Mouse (Mus musculus): ENCODE results near the gene Rimbp2.

DNA sequence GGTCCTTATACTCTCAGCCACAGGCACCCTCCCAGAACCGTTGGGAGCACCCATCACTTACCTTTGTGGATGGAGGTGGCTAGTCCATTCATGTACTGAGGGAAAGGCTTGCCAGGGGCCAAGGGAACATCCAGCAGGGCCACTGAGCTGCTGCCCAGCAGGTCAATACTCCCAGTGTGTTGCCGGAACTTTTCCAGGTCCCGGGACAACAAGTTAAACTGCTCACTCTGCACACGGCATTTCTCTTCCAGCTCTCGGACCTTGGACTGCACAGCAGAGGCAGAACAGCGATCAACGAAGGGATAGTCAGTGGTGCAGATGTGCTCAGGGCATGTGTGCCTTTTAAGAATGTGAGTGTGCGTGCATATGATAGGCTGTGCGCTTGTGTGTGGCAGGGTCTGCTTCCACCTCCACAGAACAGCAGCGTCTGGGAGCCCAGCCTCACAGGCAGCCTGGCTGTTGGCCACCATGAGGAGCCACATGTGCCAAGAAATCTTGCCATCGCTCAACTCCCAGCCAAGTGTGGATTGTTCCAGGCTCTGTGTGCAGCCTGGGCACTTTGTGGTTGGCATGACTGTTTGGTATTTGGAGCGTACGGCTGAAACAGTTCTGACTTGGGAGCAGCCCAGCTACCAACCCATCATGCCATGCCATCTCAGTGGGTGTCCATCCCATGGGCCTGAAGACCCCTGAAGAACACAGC lies 146.8 kb downstream of the Rimbp2 start:
- TF ChIP-seq GATA1 (IDR thresholded peaks at IDR 0.05; ENCODE audit: borderline replicate concordance, low read length): no peak
- no peak for TF ChIP-seq FLI1 (IDR thresholded peaks at IDR 0.05; ENCODE audit: low read length)
